Mouse (Mus musculus): ENCODE measurements around the gene Csad. TPM values are rescaled to one million over a fixed set of nuclear protein-coding genes. Genes with fewer than 3 reads are reported as not detected.

The Csad gene
- total and polyA plus RNA-seq, 3 experiments: 13.1 to 42.1 (median 15.6) TPM

- Histone ChIP-seq H3K79me2 (replicated peaks; ENCODE audit: control insufficient read depth, insufficient read depth, low read length) (peaks cover 2% of the 10 kb centered on the region; the same call in 1 of the 2 replicates), H3K4me1 (ENCODE audit: control insufficient read depth, insufficient read depth, low read length) (peaks cover 24% of the 10 kb centered on the region), H3K36me3 (ENCODE audit: control insufficient read depth, insufficient read depth, low read length) (no peaks in the 10 kb centered on the region; the same call in 1 of the 2 replicates), H3K27ac (peak overlapping the region; percentile 63), H3K27me3 (ENCODE audit: control insufficient read depth, insufficient read depth, low read length) (no peaks in the 10 kb centered on the region), H3K9ac (ENCODE audit: low read depth, low read length) (no peak overlapping the region), H3K4me3 (no peak overlapping the region)
- intact Hi-C loops (cut with DNase I): loop anchor here (1.0 kb wide), 2 partner anchors 40 to 77 kb away; partner anchors contain the start of gene Mfsd5
- TF ChIP-seq CTCF (IDR thresholded peaks at IDR 0.05) (peak; percentile 95), POLR2A (IDR thresholded peaks at IDR 0.05; ENCODE audit: insufficient read depth, low read depth, low read length) (no peak), EP300 (IDR thresholded peaks at IDR 0.05; ENCODE audit: insufficient read depth, low read depth, low read length) (peak; percentile 43; the same call in 1 of the 2 replicates)
- DNase-seq: peak; percentile 78 to 87
- WGBS: 10% methylated on average over 9 of the region's 9 CpGs
Measured at GRCm38 (mm10) chr15:102239260-102239590, 34.7 kb upstream of the Csad start.

- no peak overlapping the region for H3K27ac ChIP-seq
- H3K9ac ChIP-seq (ENCODE audit: low read depth, low read length): no peak overlapping the region
- peaks cover 26% of the 10 kb centered on the region for H3K4me1 ChIP-seq (ENCODE audit: control insufficient read depth, insufficient read depth, low read length)
- 89% methylated on average over 14 of the region's 14 CpGs for WGBS
- intact Hi-C loops (cut with DNase I): loop anchor here (1.0 kb wide), 2 partner anchors 41 to 78 kb away; partner anchors contain the start of gene Mfsd5
- TF ChIP-seq POLR2A (IDR thresholded peaks at IDR 0.05; ENCODE audit: insufficient read depth, low read depth, low read length): no peak
- TF ChIP-seq EP300 (IDR thresholded peaks at IDR 0.05; ENCODE audit: insufficient read depth, low read depth, low read length): no peak
- no peak for TF ChIP-seq CTCF (IDR thresholded peaks at IDR 0.05)
- no peak overlapping the region for H3K4me3 ChIP-seq
- no peaks in the 10 kb centered on the region for H3K27me3 ChIP-seq (ENCODE audit: control insufficient read depth, insufficient read depth, low read length)
- H3K79me2 ChIP-seq (replicated peaks; ENCODE audit: control insufficient read depth, insufficient read depth, low read length): peaks cover 2% of the 10 kb centered on the region; the same call in 1 of the 2 replicates
- no peaks in the 10 kb centered on the region; the same call in none of the 2 replicates for H3K36me3 ChIP-seq (ENCODE audit: control insufficient read depth, insufficient read depth, low read length)
- DNase-seq: no peak
Measured at GRCm38 (mm10) chr15:102238543-102239259, 34.2 kb upstream of the Csad start.

- TF ChIP-seq CTCF (IDR thresholded peaks at IDR 0.05) (peak; percentile 13; the same call in 1 of the 2 replicates), POLR2A (IDR thresholded peaks at IDR 0.05; ENCODE audit: insufficient read depth, low read depth, low read length) (peak; percentile 36; the same call in 1 of the 2 replicates), EP300 (IDR thresholded peaks at IDR 0.05; ENCODE audit: insufficient read depth, low read depth, low read length) (peak; percentile 17; the same call in 1 of the 2 replicates)
- H3K4me1 ChIP-seq (ENCODE audit: control insufficient read depth, insufficient read depth, low read length): peaks cover 13% of the 10 kb centered on the region
- H3K4me3 ChIP-seq: 0 out of 2 replicates have a peak overlapping the region, but pooled peaks have one; percentile 4
- peak; percentile 61 to 64 for DNase-seq
- H3K79me2 ChIP-seq (replicated peaks; ENCODE audit: control insufficient read depth, insufficient read depth, low read length): no peaks in the 10 kb centered on the region
- H3K9ac ChIP-seq (ENCODE audit: low read depth, low read length): no peak overlapping the region; the same call in 1 of the 2 replicates
- H3K36me3 ChIP-seq (ENCODE audit: control insufficient read depth, insufficient read depth, low read length): no peaks in the 10 kb centered on the region; the same call in none of the 2 replicates
- H3K27me3 ChIP-seq (ENCODE audit: control insufficient read depth, insufficient read depth, low read length): no peaks in the 10 kb centered on the region
- intact Hi-C loops (cut with DNase I): no loop called here
- H3K27ac ChIP-seq: peak overlapping the region; percentile 68
- WGBS: 27% methylated on average over 21 of the region's 21 CpGs
Measured at GRCm38 (mm10) chr15:102235371-102236027, 31.0 kb upstream of the Csad start.

- Histone ChIP-seq H3K9ac (ENCODE audit: low read depth, low read length) (no peak overlapping the region), H3K4me3 (no peak overlapping the region), H3K36me3 (ENCODE audit: control insufficient read depth, insufficient read depth, low read length) (no peaks in the 10 kb centered on the region; the same call in none of the 2 replicates), H3K79me2 (replicated peaks; ENCODE audit: control insufficient read depth, insufficient read depth, low read length) (no peaks in the 10 kb centered on the region), H3K27ac (no peak overlapping the region), H3K27me3 (ENCODE audit: control insufficient read depth, insufficient read depth, low read length) (no peaks in the 10 kb centered on the region), H3K4me1 (ENCODE audit: control insufficient read depth, insufficient read depth, low read length) (peaks cover 11% of the 10 kb centered on the region)
- no peak for TF ChIP-seq POLR2A (IDR thresholded peaks at IDR 0.05; ENCODE audit: insufficient read depth, low read depth, low read length)
- no peak for TF ChIP-seq EP300 (IDR thresholded peaks at IDR 0.05; ENCODE audit: insufficient read depth, low read depth, low read length)
- no peak for TF ChIP-seq CTCF (IDR thresholded peaks at IDR 0.05)
- intact Hi-C loops (cut with DNase I): no loop called here
- WGBS: 14% methylated on average over 2 of the region's 2 CpGs
- DNase-seq: peak in 1 of 2 experiments; percentile 18
Measured at GRCm38 (mm10) chr15:102233896-102234295, 29.4 kb upstream of the Csad start.

GRCm38 (mm10) chr15:102232764-102233163, 28.2 kb upstream of the Csad start:
- TF ChIP-seq CTCF (IDR thresholded peaks at IDR 0.05) (no peak), EP300 (IDR thresholded peaks at IDR 0.05; ENCODE audit: insufficient read depth, low read depth, low read length) (no peak), POLR2A (IDR thresholded peaks at IDR 0.05; ENCODE audit: insufficient read depth, low read depth, low read length) (no peak)
- Histone ChIP-seq H3K4me1 (ENCODE audit: control insufficient read depth, insufficient read depth, low read length) (peaks cover 11% of the 10 kb centered on the region), H3K36me3 (ENCODE audit: control insufficient read depth, insufficient read depth, low read length) (no peaks in the 10 kb centered on the region; the same call in none of the 2 replicates), H3K79me2 (replicated peaks; ENCODE audit: control insufficient read depth, insufficient read depth, low read length) (no peaks in the 10 kb centered on the region), H3K4me3 (no peak overlapping the region), H3K27ac (no peak overlapping the region), H3K27me3 (ENCODE audit: control insufficient read depth, insufficient read depth, low read length) (no peaks in the 10 kb centered on the region), H3K9ac (ENCODE audit: low read depth, low read length) (no peak overlapping the region)
- 90% methylated on average over 7 of the region's 7 CpGs for WGBS
- intact Hi-C loops (cut with DNase I): no loop called here
- no peak for DNase-seq
